12 mouse cellular contexts compared by ENCODE assay signal in genomic region chr5:120844713-120845112, GRCm38 (mm10). TPM values are rescaled to one million over a fixed set of nuclear protein-coding genes. Genes with fewer than 3 reads are reported as not detected.
A peak's percentile ranks its signal among the peaks of the same experiment; 100 is the strongest.
DNase-seq lines count a peak whose midpoint lies in the region; ATAC-seq and TF ChIP-seq lines count a peak whose summit lies in the region.
"Had no signal": no experiment of that assay in that cellular context is flagged by ENCODE, and none has a peak within 500 bp of the region (broad histone marks: within the 10 kb centered on the region; RNA-seq: fewer than 3 reads in every experiment).

No protein-coding gene starts in this region.

- TF ChIP-seq EP300 in heart, postnatal 0 days (IDR thresholded peaks at IDR 0.05; ENCODE audit: low read depth) = no peak

- H3K4me3 ChIP-seq in heart, postnatal 0 days (ENCODE audit: low read depth, low read length) = no peak overlapping the region
- H3K4me3 ChIP-seq in heart, embryonic 11.5 days (ENCODE audit: low read depth, low read length) = no peak overlapping the region
- no peak overlapping the region for H3K4me3 ChIP-seq in layer of hippocampus, adult 2 months
- no peak overlapping the region for H3K4me3 ChIP-seq in left cerebral cortex, adult 2 months
- no peak overlapping the region for H3K4me3 ChIP-seq in hindbrain, embryonic 14.5 days (replicated peaks; ENCODE audit: low read length)
- H3K4me3 ChIP-seq: hindbrain, embryonic 10.5 days had no signal

- 59% methylated on average over 3 of the region's 3 CpGs for WGBS in heart, postnatal 0 days
- 76% methylated on average over 3 of the region's 3 CpGs for WGBS in heart, embryonic 11.5 days (ENCODE audit: insufficient replicate concordance)
- 80% methylated on average over 3 of the region's 3 CpGs for WGBS in hindbrain, embryonic 14.5 days

- no peak overlapping the region for H3K4me2 ChIP-seq in heart, postnatal 0 days (ENCODE audit: low read depth, low read length)
- H3K4me2 ChIP-seq in heart, embryonic 11.5 days = no peak overlapping the region
- H3K4me2 ChIP-seq in hindbrain, embryonic 14.5 days (replicated peaks) = no peak overlapping the region

- H3K36me3 ChIP-seq in heart, postnatal 0 days (replicated peaks; ENCODE audit: control insufficient read depth, insufficient read depth, low read length) = no peaks in the 10 kb centered on the region
- H3K36me3 ChIP-seq in heart, embryonic 11.5 days (ENCODE audit: control insufficient read depth, insufficient read depth, low read length) = no peaks in the 10 kb centered on the region
- no peaks in the 10 kb centered on the region for H3K36me3 ChIP-seq in hindbrain, embryonic 14.5 days (replicated peaks; ENCODE audit: control insufficient read depth, insufficient read depth)
- H3K36me3 ChIP-seq: hindbrain, embryonic 10.5 days had no signal

- H3K9me3 ChIP-seq in heart, postnatal 0 days (replicated peaks; ENCODE audit: control insufficient read depth, low read length) = no peaks in the 10 kb centered on the region
- H3K9me3 ChIP-seq in heart, embryonic 11.5 days (replicated peaks; ENCODE audit: control insufficient read depth, low read length) = no peaks in the 10 kb centered on the region
- H3K9me3 ChIP-seq in hindbrain, embryonic 14.5 days (ENCODE audit: control insufficient read depth, low read length) = no peaks in the 10 kb centered on the region
- H3K9me3 ChIP-seq: hindbrain, embryonic 10.5 days had no signal

- peak; percentile 51; the same call in 1 of the 2 replicates for ATAC-seq in heart, postnatal 0 days (ENCODE audit: insufficient read depth, low read depth)
- ATAC-seq in heart, embryonic 11.5 days (replicated peaks; ENCODE audit: insufficient number of reproducible peaks, low FRiP score, low TSS enrichment) = no peak
- no peak for ATAC-seq in hindbrain, embryonic 14.5 days (ENCODE audit: low FRiP score)

- DNase-seq in heart, postnatal 0 days (ENCODE audit: low spot score) = peak; percentile 47
- DNase-seq in testis, postnatal 14 days (ENCODE audit: low spot score) = peak; percentile 25
- DNase-seq in testis, postnatal 10 days (ENCODE audit: low spot score) = no peak
- peak; percentile 78 for DNase-seq in gonadal fat pad, adult 2 months (ENCODE audit: low read depth)
- no peak for DNase-seq in layer of hippocampus, adult 2 months (ENCODE audit: low spot score in 2 of 2)
- no peak for DNase-seq in left cerebral cortex, adult 2 months (ENCODE audit: extremely low spot score in 1 of 2, low spot score in 2 of 2)
- no peak for DNase-seq in hindbrain, embryonic 14.5 days (ENCODE audit: low spot score)
- DNase-seq: thymus, adult 2 months had no signal

- intact Hi-C loops in left cerebral cortex, adult 2 months (cut with DNase I) = no loop called here

- H3K9ac ChIP-seq in heart, postnatal 0 days (replicated peaks; ENCODE audit: low read depth, low read length) = no peak overlapping the region
- H3K9ac ChIP-seq in heart, embryonic 11.5 days (ENCODE audit: low read depth, low read length) = no peak overlapping the region
- H3K9ac ChIP-seq in hindbrain, embryonic 14.5 days = no peak overlapping the region

- H3K27me3 ChIP-seq in heart, postnatal 0 days (ENCODE audit: control insufficient read depth, insufficient read depth, low read length) = 0 out of 2 replicates have a peak, but pooled peaks cover 5% of the 10 kb centered on the region
- H3K27me3 ChIP-seq in heart, embryonic 11.5 days (ENCODE audit: control insufficient read depth, insufficient read depth, low read length) = no peaks in the 10 kb centered on the region; the same call in 1 of the 2 replicates
- no peaks in the 10 kb centered on the region for H3K27me3 ChIP-seq in hindbrain, embryonic 14.5 days (ENCODE audit: control insufficient read depth, insufficient read depth, low read length)

- no peak for TF ChIP-seq CTCF in heart, postnatal 0 days (IDR thresholded peaks at IDR 0.05; ENCODE audit: low read depth)
- no peak for TF ChIP-seq CTCF in layer of hippocampus, adult 2 months (conservative IDR thresholded peaks at IDR 0.05)
- no peak for TF ChIP-seq CTCF in left cerebral cortex, adult 2 months (IDR thresholded peaks at IDR 0.05)

- 0 out of 2 replicates have a peak overlapping the region, but pooled peaks have one; percentile 38 for H3K27ac ChIP-seq in heart, postnatal 0 days (ENCODE audit: low read depth)
- H3K27ac ChIP-seq in heart, embryonic 11.5 days (ENCODE audit: low read depth, low read length) = no peak overlapping the region
- no peak overlapping the region for H3K27ac ChIP-seq in layer of hippocampus, adult 2 months
- H3K27ac ChIP-seq in left cerebral cortex, adult 2 months = no peak overlapping the region
- H3K27ac ChIP-seq in hindbrain, embryonic 14.5 days = no peak overlapping the region
- H3K27ac ChIP-seq: hindbrain, embryonic 10.5 days had no signal

- H3K4me1 ChIP-seq in heart, postnatal 0 days (ENCODE audit: control insufficient read depth, insufficient read depth) = no peaks in the 10 kb centered on the region
- H3K4me1 ChIP-seq in heart, embryonic 11.5 days (ENCODE audit: control insufficient read depth, insufficient read depth, low read length) = no peaks in the 10 kb centered on the region
- H3K4me1 ChIP-seq in hindbrain, embryonic 14.5 days (replicated peaks; ENCODE audit: control insufficient read depth, insufficient read depth, low read length) = no peaks in the 10 kb centered on the region
- H3K4me1 ChIP-seq: hindbrain, embryonic 10.5 days had no signal

RNA-seq across cellular contexts. Expression of gene Oas1f, which starts 2.5 kb away (rescaled TPM):
- total RNA-seq in heart, postnatal 0 days (2014; rRNA removed; ENCODE audit: low replicate concordance) = not detected in 2 replicates
- not detected in 2 replicates for polyA plus RNA-seq in heart, postnatal 0 days (2015; fragmentation: Nextera tagmentation; extraction: Ambion mirVana)
- not detected in 2 replicates for polyA plus RNA-seq in heart, embryonic 11.5 days (2014; fragmentation: Nextera tagmentation; extraction: Ambion mirVana)
- polyA plus RNA-seq in gonadal fat pad, adult 2 months (2012; rRNA removed) = 0.08 TPM in 1 of 2 replicates, not detected in the other
- not detected for total RNA-seq in layer of hippocampus, adult 2 months (2021)
- not detected for total RNA-seq in left cerebral cortex, adult 2 months (2021)
- not detected in 2 replicates for polyA plus RNA-seq in hindbrain, embryonic 14.5 days (2014; fragmentation: Nextera tagmentation; extraction: Ambion mirVana)
- polyA plus RNA-seq: hindbrain, embryonic 10.5 days; liver, embryonic 16.5 days; neural tube, embryonic 14.5 days had no signal

RNA-seq across cellular contexts. Expression of gene Oas1h, which starts 16.5 kb away (rescaled TPM):
- not detected in 2 replicates for total RNA-seq in heart, postnatal 0 days (2014; rRNA removed; ENCODE audit: low replicate concordance)
- polyA plus RNA-seq in heart, postnatal 0 days (2015; fragmentation: Nextera tagmentation; extraction: Ambion mirVana) = not detected in 2 replicates
- not detected in 2 replicates for polyA plus RNA-seq in heart, embryonic 11.5 days (2014; fragmentation: Nextera tagmentation; extraction: Ambion mirVana)
- not detected in 2 replicates for polyA plus RNA-seq in gonadal fat pad, adult 2 months (2012; rRNA removed)
- total RNA-seq in layer of hippocampus, adult 2 months (2021) = not detected
- total RNA-seq in left cerebral cortex, adult 2 months (2021) = not detected
- not detected in 2 replicates for polyA plus RNA-seq in hindbrain, embryonic 14.5 days (2014; fragmentation: Nextera tagmentation; extraction: Ambion mirVana)
- polyA plus RNA-seq: hindbrain, embryonic 10.5 days; liver, embryonic 16.5 days; neural tube, embryonic 14.5 days had no signal

RNA-seq across cellular contexts. Expression of gene Oas1c, which starts 32.4 kb away (rescaled TPM):
- 0.34 and 1.6 TPM in 2 replicates for total RNA-seq in heart, postnatal 0 days (2014; rRNA removed; ENCODE audit: low replicate concordance)
- polyA plus RNA-seq in heart, postnatal 0 days (2015; fragmentation: Nextera tagmentation; extraction: Ambion mirVana) = 0.83 and 0.92 TPM in 2 replicates
- polyA plus RNA-seq in heart, embryonic 11.5 days (2014; fragmentation: Nextera tagmentation; extraction: Ambion mirVana) = 0.49 and 0.54 TPM in 2 replicates
- polyA plus RNA-seq in gonadal fat pad, adult 2 months (2012; rRNA removed) = 2.7 and 4.1 TPM in 2 replicates
- total RNA-seq in layer of hippocampus, adult 2 months (2021) = 1 to 10 TPM in 1 of 2 experiments, under 1 TPM in 1; 0.26 to 1.4 TPM
- total RNA-seq in left cerebral cortex, adult 2 months (2021) = 1 to 10 TPM in 1 of 2 experiments, under 1 TPM in 1; 0.82 to 1.0 TPM
- 0.40 and 0.64 TPM in 2 replicates for polyA plus RNA-seq in hindbrain, embryonic 14.5 days (2014; fragmentation: Nextera tagmentation; extraction: Ambion mirVana)

RNA-seq across cellular contexts. Expression of gene Oas1g, which starts 42.7 kb away (rescaled TPM):
- total RNA-seq in heart, postnatal 0 days (2014; rRNA removed; ENCODE audit: low replicate concordance) = 0.73 and 4.5 TPM in 2 replicates
- 0.52 TPM in 2 replicates for polyA plus RNA-seq in heart, postnatal 0 days (2015; fragmentation: Nextera tagmentation; extraction: Ambion mirVana)
- not detected in 2 replicates for polyA plus RNA-seq in heart, embryonic 11.5 days (2014; fragmentation: Nextera tagmentation; extraction: Ambion mirVana)
- polyA plus RNA-seq in gonadal fat pad, adult 2 months (2012; rRNA removed) = 1.4 and 3.0 TPM in 2 replicates
- not detected for total RNA-seq in layer of hippocampus, adult 2 months (2021)
- total RNA-seq in left cerebral cortex, adult 2 months (2021) = not detected
- 0.19 and 0.33 TPM in 2 replicates for polyA plus RNA-seq in hindbrain, embryonic 14.5 days (2014; fragmentation: Nextera tagmentation; extraction: Ambion mirVana)
- polyA plus RNA-seq: neural tube, embryonic 14.5 days had no signal

RNA-seq across cellular contexts. Expression of gene Oas1e, which starts 49.4 kb away (rescaled TPM):
- not detected in 2 replicates for total RNA-seq in heart, postnatal 0 days (2014; rRNA removed; ENCODE audit: low replicate concordance)
- not detected in 2 replicates for polyA plus RNA-seq in heart, postnatal 0 days (2015; fragmentation: Nextera tagmentation; extraction: Ambion mirVana)
- polyA plus RNA-seq in heart, embryonic 11.5 days (2014; fragmentation: Nextera tagmentation; extraction: Ambion mirVana) = not detected in 2 replicates
- polyA plus RNA-seq in gonadal fat pad, adult 2 months (2012; rRNA removed) = not detected in 2 replicates
- not detected for total RNA-seq in layer of hippocampus, adult 2 months (2021)
- total RNA-seq in left cerebral cortex, adult 2 months (2021) = not detected
- 0.24 and 0.35 TPM in 2 replicates for polyA plus RNA-seq in hindbrain, embryonic 14.5 days (2014; fragmentation: Nextera tagmentation; extraction: Ambion mirVana)
- polyA plus RNA-seq: hindbrain, embryonic 10.5 days had no signal

Comparison
In these comparisons a context has a peak if more than half of its experiments do, and no peak if none do; other contexts are left out.
1. DNase-seq: peak in heart, postnatal 0 days (single experiment), testis, postnatal 14 days (single experiment) and gonadal fat pad, adult 2 months (single experiment); none in testis, postnatal 10 days (single experiment), layer of hippocampus, adult 2 months (0 of 2), left cerebral cortex, adult 2 months (0 of 2) and hindbrain, embryonic 14.5 days (single experiment).